Mouse (Mus musculus): Measurements from ENCODE around the gene Ccdc92b.

The Ccdc92b gene

DNA sequence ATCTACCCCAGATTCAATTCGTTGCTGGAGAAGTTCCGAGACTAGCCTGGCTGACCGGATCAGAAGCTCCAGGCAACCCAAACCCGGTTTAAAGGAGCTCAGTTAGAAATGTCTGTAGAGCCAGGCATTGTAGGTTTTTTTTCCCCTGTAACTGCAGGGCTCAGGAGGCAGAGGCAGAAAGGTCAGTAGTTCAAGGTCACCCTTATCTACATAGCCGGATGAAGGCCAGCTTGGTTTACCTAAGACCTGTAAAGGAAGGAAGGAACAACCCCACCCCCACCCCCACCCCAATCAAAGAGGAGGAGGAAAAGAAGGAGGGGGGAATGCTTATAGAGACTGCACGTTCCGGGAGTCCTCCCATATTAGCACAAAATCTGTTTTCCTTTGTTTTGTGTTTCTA, 8.0 kb upstream of the Ccdc92b start:
- no peak for DNase-seq (ENCODE audit: extremely low spot score)

DNA sequence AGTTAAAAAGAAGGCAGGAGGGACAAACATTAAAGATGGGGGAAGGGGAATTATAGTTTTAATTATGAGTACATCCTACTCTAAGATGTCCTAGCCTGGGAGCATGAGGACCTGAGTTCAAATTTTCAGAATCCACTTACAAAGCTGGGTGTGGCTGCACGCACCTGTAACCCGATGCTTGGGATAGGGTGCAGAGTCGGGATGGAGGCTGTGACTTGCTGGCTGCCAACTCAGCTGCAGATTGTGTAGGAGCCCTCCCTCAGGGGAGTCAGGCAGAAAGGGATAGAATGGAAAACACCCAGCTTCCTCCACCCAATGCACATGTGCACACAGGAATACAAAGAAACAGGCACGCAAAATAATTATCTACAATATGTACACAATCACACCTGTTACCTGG, 6.0 kb upstream of the Ccdc92b start:
- no peak for DNase-seq (ENCODE audit: extremely low spot score)

DNA sequence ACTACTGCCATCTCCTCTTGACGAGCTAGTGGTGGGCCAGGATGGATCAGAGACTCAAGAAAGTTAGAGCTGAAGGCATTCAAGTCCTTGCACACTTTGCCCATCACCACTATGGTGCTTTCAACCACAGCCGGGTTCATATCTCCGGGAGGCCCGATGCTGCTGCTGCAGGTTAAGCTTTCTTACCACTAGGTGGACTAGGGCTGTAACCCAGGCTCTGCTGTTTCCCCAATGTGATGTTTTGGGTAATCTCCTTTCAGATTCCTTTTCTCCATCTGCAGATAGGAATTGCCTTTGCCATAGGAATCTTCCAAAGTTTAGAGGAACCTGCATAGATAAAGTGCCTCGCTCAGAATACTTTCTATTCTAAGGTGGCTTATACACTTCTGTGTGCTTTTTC, 3.8 kb upstream of the Ccdc92b start:
- no peak for DNase-seq (ENCODE audit: extremely low spot score)

DNA sequence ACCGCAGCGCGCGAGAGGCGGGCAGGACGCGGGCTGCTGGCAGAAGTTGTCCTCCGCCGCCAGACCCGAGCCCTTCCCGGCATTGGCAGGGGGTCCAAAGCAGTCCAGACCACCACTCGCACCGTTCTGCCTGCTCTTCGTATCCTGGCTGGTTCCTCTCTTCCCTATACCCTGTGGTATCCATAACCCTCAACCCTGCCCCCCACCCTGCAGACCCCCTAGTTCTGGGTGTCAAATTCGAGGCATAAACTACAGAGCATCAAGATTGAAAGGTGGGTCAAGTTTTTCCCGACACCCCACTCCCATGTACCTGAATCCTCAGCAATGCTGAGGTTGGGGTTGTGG, 523 bp downstream of the Ccdc92b start:
- DNase-seq (ENCODE audit: extremely low spot score) = no peak

GRCm38 (mm10) chr11:74621974-74622669, 2.7 kb downstream of the Ccdc92b start:
- DNase-seq (ENCODE audit: extremely low spot score) = no peak

- no peak for DNase-seq (ENCODE audit: extremely low spot score)
These were observed 4.3 kb downstream of the Ccdc92b start for GRCm38 (mm10) chr11:74623693-74624092.

GRCm38 (mm10) chr11:74625333-74625732, 5.9 kb downstream of the Ccdc92b start:
- no peak for DNase-seq (ENCODE audit: extremely low spot score)

DNA sequence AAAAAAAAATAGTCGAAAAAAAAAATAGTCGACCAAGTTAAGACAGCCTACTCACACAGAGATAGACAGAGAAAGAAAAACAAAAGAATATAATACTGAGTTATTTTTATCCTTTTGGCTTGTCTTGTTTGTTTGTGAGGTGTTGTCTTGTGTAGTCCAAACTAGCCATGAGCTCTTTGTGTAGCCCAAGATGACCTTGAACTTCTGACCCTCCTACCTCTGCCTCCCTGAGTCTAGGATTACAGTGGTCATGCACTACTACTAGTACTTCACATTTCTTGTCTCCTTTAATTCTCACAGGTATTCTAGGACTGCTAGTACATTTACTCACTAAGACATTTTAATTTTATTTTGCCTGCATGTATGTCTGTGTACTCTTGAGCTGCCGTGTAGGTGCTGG, 8.1 kb downstream of the Ccdc92b start:
- no peak for DNase-seq (ENCODE audit: extremely low spot score)

DNA sequence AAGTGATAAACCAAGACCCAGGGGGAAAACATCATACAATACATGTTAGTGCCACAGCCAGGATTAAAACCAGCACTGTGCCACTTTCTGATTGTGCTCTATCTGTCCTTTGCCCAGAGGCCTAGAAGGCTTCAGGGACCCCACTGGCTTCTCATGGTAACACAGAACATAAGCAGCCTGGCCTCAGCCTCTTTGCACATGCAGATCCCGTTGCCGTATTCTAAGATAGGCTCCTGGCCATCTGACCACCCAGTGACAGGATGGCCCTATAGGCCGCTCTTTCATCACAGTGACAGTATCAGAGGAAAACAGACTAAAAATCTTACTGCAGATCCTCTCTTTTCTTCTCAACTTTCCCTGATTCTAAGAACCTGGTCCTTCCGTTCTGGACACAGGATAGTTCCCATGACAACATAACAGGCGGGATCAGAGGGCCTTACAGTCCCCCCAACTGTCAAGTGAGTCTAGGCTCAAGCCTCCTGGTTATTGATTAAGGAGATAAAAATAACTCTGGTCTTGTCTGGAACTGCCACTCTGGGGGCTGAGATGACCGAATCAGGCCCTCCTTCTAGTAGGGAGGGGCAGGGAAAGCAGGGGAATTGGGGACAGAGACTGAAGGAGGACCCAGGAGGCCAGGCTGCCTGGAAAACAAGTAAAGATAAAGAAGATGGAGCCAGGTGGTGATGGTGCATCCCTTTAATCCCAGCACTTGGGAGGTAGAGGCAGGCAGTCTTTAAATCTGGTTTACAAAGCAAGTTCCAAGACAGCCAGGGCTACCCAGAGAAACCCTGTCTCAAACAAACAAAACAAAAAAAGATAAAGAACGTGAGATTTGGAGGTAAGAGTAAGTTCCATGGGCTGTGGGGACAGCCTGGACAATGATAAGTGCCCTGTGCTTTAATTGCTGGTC, 12.7 kb downstream of the Ccdc92b start:
- DNase-seq (ENCODE audit: extremely low spot score) = no peak

DNA sequence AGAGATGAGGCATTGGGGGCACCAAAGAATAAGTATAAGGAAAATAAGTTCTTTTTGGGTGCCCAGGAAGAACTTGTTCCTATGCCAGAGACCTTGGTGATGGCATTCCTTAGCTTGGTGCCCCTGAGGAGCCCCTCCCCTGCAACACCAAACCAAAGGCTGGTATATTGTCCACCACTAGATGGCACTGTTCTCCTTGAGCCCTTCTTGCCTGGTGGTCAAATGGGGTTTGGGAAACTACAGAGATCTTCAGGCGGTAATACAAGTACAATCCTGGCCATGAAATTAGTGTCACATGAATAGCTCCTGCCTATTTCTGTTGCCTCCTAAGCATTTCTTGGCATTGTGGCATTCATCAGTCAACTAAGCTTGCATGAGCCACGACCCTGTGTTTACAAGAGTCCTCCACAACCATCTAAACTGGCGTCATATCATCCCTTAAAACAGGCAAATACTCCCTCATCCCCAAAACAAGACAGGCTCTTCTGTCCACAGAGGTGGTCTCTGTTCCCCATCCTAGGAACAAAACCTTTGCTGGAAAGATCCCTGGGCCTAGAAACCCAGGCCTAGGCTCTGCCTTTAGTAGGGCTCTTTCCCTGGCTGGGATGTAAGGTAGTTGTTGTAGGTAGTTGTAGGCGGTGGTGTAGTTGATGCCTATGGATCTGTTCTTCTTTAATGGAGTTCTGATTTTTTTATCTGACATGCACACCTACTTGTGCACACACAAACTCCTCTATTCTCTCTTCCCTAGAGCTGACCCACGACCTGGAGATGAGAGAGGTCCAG, 15.3 kb downstream of the Ccdc92b start:
- DNase-seq (ENCODE audit: extremely low spot score) = peak; percentile 77

GRCm38 (mm10) chr11:74637486-74637885, 18.1 kb downstream of the Ccdc92b start:
- DNase-seq (ENCODE audit: extremely low spot score) = no peak

DNA sequence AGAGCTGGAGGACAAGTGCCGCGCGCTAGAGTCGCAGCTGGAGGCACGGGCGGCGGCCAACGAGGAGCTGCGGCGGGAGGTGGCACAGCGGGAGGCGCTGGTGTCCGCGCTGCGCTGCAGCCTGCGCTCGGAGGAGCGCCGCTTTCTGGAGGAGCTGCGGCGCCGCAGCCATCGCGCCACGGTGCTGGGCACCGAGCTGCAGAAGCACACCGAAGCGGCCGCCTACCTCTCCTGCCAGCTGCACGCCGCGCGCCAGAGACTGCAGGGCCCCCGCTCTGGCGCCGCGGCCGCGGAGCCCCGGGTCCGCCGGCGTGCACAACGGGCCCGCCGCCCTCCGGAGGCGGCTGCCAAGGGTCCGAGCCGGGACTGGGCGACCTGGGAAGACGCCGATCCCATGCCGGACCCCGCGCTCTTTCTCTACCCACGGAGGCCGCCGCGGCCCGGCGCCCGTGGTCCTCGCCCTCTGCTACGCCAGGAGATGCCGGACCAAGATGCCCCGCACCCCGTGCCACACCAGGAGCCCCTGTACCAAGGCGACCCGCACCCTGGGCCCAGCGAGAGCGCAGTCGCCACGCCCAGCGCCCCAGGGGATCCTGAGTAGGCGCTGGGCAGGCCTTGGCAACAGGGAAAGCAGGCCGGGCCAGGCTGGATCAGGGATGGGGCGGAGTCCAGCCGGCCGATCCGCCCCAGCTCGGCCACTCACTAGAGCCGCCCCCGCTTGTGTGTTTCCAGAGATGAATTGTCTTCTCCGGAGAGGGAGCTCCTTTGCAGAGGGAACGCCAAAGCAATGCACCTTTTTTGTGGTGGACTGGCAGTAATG, 18.8 kb downstream of the Ccdc92b start:
- DNase-seq (ENCODE audit: extremely low spot score) = peak; percentile 76

- DNase-seq (ENCODE audit: extremely low spot score) = no peak
These were observed 19.5 kb downstream of the Ccdc92b start for GRCm38 (mm10) chr11:74638791-74639411.

- no peak for DNase-seq (ENCODE audit: extremely low spot score)
These were observed 20.2 kb downstream of the Ccdc92b start for GRCm38 (mm10) chr11:74639628-74640027.

DNA sequence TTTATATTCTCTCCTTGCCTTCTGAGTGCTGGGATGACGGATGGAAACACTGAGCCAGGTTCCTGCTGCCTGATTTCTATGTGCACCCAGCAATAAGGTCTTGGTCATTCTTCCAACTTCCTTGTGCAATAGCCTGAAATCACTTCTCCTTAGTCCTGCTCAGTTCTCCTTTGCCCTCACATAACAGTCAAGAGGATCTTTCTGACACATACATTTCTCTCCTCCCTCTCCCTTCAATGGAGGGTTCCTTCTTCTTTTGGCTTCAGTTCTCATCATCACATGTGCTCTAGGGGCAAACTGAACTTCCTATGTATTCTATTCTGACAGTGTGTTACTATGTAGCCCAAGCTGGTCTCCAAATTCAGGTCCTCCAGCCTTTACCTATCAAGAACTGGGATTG, 28.6 kb downstream of the Ccdc92b start:
- no peak for DNase-seq (ENCODE audit: extremely low spot score)

DNA sequence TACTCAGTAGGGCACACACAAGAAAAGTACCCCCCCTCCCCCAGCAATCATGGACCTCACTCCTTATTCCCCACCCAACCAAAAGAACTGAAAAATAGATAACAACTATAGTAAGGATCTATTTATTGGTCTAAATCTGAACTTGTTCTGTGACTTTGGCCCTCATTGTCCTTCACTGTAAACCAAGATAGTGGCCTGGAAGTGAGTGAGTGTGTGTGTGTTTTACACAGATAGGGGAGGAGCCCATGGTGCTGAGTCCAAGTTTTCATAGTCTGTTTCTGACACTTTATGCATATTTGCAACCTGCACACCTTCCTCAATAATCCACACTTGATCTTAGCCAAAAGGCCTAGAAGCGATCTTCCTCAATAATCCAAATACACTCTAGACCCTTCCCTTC, 29.3 kb downstream of the Ccdc92b start:
- no peak for DNase-seq (ENCODE audit: extremely low spot score)

- peak; percentile 96 for DNase-seq (ENCODE audit: extremely low spot score)
These were observed 29.8 kb downstream of the Ccdc92b start, which contains the start of gene Cluh for GRCm38 (mm10) chr11:74649095-74649646. Gene Cluh (plus strand): TSS chr11:74649495.

- no peak for DNase-seq (ENCODE audit: extremely low spot score)
These were observed 30.5 kb downstream of the Ccdc92b start for GRCm38 (mm10) chr11:74649647-74650551.

DNA sequence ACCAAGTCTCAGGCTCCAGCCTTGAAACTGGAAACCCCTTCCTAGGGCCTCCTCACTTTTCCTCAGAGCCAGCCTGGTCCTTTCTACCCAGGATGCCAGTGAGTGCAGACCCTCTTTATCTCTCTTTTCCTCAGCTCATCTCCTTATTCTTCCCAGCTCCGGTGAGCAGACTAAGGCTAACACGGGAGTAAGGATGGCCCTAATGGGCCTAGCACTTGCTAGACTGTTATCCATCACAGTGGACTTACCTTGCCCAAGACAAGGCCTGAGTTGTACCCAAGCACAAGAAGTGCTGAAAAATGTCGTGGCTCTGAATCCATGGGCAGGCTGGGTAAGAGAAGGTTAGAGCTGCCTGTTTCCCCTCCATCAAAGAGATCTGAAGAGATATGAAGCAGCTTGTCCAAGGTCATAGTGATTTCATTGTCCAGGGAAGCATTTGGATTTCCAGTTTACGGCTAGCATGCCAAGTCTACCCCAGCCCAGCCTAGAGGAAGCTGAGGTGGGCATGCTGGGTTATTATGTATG, 31.2 kb downstream of the Ccdc92b start:
- DNase-seq (ENCODE audit: extremely low spot score) = no peak

Measured in embryo, embryonic 9.5 days (tissue).